Mouse (Mus musculus) ES-Bruce4 (cell line): ENCODE data around the gene Gm20683. TPM values are rescaled to one million over a fixed set of nuclear protein-coding genes. Genes with fewer than 3 reads are reported as not detected.
A peak's percentile ranks its signal among the peaks of the same experiment; 100 is the strongest.

Experiments used
- H3K27ac ChIP-seq: 2 replicates; pipeline ENCODE4 v1.5.1; 2012; ENCODE audit warnings: low read length, inconsistent platforms; ENCODE audit not compliant: insufficient read depth
- H3K27me3 ChIP-seq: 2 replicates; pipeline ENCODE4 v1.6.1; 2012; ENCODE audit warnings: mild to moderate bottlenecking, low read length, inconsistent platforms; ENCODE audit not compliant: control insufficient read depth, poor library complexity, insufficient read depth, severe bottlenecking
- H3K36me3 ChIP-seq: 2 replicates; pipeline ENCODE4 v1.6.1; 2012; ENCODE audit warnings: inconsistent platforms, mild to moderate bottlenecking, low read length, moderate library complexity; ENCODE audit not compliant: control insufficient read depth, poor library complexity, insufficient read depth, severe bottlenecking
- H3K4me1 ChIP-seq: one replicate; pipeline ENCODE4 v1.8.1; 2011; ENCODE audit warnings: low read length; ENCODE audit not compliant: control insufficient read depth, insufficient read depth
- H3K4me3 ChIP-seq: 2 replicates; pipeline ENCODE4 v1.5.1; 2011; ENCODE audit warnings: low read depth, mild to moderate bottlenecking, low read length
- H3K9ac ChIP-seq: 2 replicates; pipeline ENCODE4 v1.6.1; 2012; ENCODE audit warnings: low read depth, mild to moderate bottlenecking, inconsistent platforms; ENCODE audit not compliant: poor library complexity, severe bottlenecking
- H3K9me3 ChIP-seq: replicated peaks from 2 replicates; pipeline ENCODE4 v1.6.1; 2012; ENCODE audit warnings: mild to moderate bottlenecking, low read length, inconsistent platforms; ENCODE audit not compliant: control insufficient read depth, poor library complexity, insufficient read depth, severe bottlenecking
- CTCF ChIP-seq: IDR thresholded peaks from one replicate; pipeline ENCODE4 v1.8.1; 2011; ENCODE audit warnings: low read depth, low read length
- EP300 ChIP-seq: IDR thresholded peaks from 2 replicates; pipeline ENCODE4 v1.6.1; 2011; ENCODE audit warnings: low read depth, low read length; ENCODE audit not compliant: insufficient read depth
- POLR2A ChIP-seq: IDR thresholded peaks from one replicate; pipeline ENCODE4 v1.8.1; 2011; ENCODE audit warnings: low read length; ENCODE audit not compliant: insufficient read depth
- polyA plus RNA-seq: library from polyadenylated mRNA; stranded (reverse); fragments of >200 nt; gene quantifications from 2 replicates; pipeline ENCODE4 v1.2.4, GENCODE M21; 2011; ENCODE audit warnings: low read depth; ENCODE audit not compliant: missing spikeins, insufficient read depth, insufficient read length

The Gm20683 gene
- polyA plus RNA-seq, result 1.4 and 2.3 TPM in 2 replicates

DNA sequence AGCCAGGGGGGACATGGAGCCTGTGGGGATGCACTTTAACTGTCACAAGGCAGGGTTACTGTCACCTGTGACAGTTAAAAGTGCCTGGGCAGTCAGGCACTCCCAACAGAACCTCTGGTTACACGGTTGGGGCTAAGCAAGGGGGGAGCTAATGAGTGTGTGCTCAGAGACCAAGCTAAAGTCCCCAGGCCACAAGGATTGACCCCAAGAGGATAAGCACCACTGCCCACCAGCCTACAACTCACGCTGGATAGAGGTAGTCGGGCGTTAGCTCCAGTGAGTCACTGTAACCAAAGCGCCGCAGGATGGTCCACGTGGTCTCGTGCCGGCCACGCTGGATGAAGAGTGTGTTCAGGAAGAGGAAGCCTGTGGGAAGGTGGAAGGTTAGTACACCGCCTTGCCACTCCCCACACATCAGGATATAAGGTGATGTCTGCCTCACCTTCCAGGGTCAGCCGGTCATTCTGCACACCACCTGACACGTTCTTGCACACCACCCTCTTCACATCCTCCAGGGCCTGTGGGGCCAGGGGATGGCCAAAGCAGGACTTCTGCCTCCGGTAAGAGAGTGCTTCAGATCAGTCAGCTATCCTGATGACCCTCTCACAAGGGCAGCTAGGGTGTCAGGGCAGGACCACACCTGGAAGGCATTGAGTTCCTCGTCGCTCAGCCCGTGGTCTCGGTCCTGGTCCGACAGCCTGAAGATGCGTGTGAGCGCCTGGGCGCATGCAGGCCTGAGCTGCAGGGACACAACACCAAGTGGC, at the start of gene Gm20683:
Gm20683 (minus strand) TSS at position 647 of the 764 bp plus-strand sequence.
- peaks cover 20% of the 10 kb centered on the region for H3K36me3 ChIP-seq
- TF ChIP-seq CTCF (no peak), POLR2A (no peak), EP300 (no peak)
- no peaks in the 10 kb centered on the region for H3K27me3 ChIP-seq
- H3K9ac ChIP-seq, result no peak within 1 kb of the TSS
- no peaks in the 10 kb centered on the region for H3K4me1 ChIP-seq
- no peak within 1 kb of the TSS for H3K4me3 ChIP-seq
- no peak within 1 kb of the TSS for H3K27ac ChIP-seq
- no peaks in the 10 kb centered on the region for H3K9me3 ChIP-seq

DNA sequence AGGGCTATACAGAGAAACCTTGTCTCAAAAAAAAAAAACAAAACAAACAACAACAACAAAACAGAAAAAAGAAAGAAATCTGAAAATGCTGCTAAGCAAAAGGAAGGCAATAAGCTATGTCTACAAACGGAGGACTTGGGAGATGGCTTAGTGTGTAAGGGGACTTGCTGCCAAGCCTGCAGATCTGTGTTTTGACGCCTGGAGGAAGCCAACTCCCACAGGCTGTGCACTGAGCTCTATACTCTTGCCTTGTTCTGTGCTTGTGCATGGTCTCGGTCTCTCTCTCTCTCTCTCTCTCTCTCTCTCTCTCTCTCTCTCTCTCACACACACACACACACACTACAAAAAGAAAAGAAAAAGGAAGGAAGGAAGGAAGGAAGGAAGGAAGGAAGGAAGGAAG, 47.3 kb upstream of the Gm20683 start:
- peaks cover 8% of the 10 kb centered on the region for H3K36me3 ChIP-seq
- H3K9me3 ChIP-seq, result no peaks in the 10 kb centered on the region
- H3K4me3 ChIP-seq, result no peak overlapping the region
- no peak overlapping the region for H3K27ac ChIP-seq
- H3K4me1 ChIP-seq, result no peaks in the 10 kb centered on the region
- no peak overlapping the region for H3K9ac ChIP-seq
- H3K27me3 ChIP-seq, result no peaks in the 10 kb centered on the region
- no peak for TF ChIP-seq POLR2A

DNA sequence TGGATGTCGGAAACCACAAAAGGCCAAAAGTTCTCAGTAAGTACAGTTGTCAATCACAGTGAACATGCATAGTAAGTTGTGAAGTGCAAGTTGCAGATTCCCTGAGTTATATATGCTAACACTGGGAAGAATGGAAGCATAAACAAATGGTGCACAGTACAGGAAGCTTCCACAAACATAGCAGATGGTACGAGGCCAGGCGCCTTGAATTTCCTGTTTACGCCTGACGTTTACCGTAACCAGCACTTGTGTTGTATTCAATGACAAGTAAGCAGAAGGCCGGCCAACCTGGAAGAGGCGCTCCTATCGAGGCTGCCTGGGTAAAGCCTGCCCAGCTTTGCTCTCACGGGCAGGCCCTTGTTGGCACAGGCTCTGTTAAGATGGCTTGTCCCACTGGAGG, 45.9 kb upstream of the Gm20683 start:
- Histone ChIP-seq H3K27ac (no peak overlapping the region), H3K27me3 (no peaks in the 10 kb centered on the region), H3K9ac (no peak overlapping the region), H3K36me3 (peaks cover 8% of the 10 kb centered on the region), H3K9me3 (no peaks in the 10 kb centered on the region), H3K4me3 (no peak overlapping the region), H3K4me1 (no peaks in the 10 kb centered on the region)
- TF ChIP-seq POLR2A (no peak), CTCF (no peak), EP300 (no peak)

DNA sequence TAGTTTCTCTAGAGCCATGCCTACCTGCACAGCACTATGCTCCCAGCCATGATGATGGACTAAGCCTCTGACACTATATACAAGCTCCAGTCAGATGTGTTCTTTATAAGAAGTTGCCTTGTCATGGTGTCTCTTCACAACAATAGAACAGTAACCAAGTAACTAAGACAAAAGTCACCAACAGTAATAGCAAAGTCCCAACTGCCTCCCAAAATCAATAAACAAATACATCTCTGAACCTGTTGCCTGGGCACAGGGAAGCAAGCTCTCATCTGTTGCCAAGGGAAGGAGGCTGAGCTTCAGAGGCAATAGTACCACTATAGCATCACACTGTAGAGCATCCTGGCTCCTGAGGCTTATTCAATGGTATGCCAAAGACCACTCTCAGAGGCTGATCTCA, 45.2 kb upstream of the Gm20683 start:
- Histone ChIP-seq H3K4me3 (no peak overlapping the region), H3K9ac (no peak overlapping the region), H3K4me1 (peaks cover under 1% of the 10 kb centered on the region), H3K27ac (no peak overlapping the region), H3K9me3 (no peaks in the 10 kb centered on the region), H3K36me3 (peaks cover 8% of the 10 kb centered on the region), H3K27me3 (no peaks in the 10 kb centered on the region)
- TF ChIP-seq POLR2A (no peak), EP300 (no peak), CTCF (no peak)

DNA sequence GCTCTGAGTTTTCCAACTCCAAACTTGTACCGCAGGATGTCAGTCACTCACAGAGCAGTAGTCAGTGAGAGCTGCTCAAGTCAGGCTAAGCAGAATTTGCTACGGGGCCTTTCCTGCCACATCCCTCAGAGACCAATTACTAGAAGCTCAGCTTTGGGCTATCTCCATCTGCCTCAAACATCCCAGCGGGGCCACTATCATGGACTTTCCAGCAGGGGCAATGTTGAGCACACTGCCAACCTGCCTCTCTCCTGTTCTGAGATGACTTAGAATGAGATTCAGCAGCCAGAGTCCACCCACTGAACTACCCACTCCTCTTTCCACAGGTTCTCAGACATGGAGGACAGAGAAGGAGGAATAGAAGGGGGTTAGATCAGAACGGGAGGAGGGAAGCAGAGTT, 44.1 kb upstream of the Gm20683 start:
- H3K27me3 ChIP-seq, result no peaks in the 10 kb centered on the region

DNA sequence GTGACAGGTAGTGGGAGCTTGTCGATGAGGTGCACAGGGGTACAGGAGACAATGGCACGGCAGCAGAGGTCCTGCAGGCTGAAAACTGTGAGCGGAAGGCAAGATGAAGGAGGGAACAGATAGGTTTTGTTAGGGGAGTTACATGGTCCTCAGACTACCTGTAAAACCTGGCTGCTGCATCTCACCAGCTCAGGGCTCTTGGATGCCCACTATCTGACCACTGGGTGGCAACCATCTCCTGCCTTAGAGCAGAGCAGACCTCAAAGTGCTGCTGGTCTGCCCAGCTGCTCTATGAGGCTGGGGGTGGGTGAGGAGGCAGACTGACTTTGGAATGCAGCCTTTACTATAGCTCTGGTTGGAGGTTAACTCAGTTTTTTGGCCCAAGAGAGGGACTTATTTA, 42.3 kb upstream of the Gm20683 start:
- H3K4me3 ChIP-seq, result no peak overlapping the region
- peaks cover 5% of the 10 kb centered on the region; the same call in 1 of the 2 replicates for H3K36me3 ChIP-seq
- no peaks in the 10 kb centered on the region for H3K27me3 ChIP-seq
- H3K4me1 ChIP-seq, result peaks cover 7% of the 10 kb centered on the region
- H3K9me3 ChIP-seq, result no peaks in the 10 kb centered on the region
- H3K9ac ChIP-seq, result no peak overlapping the region
- H3K27ac ChIP-seq, result no peak overlapping the region
- TF ChIP-seq POLR2A (no peak), CTCF (no peak), EP300 (no peak)

More for the DNA sequence above, 44.1 kb upstream of the Gm20683 start:
- Histone ChIP-seq H3K4me1 (peaks cover 7% of the 10 kb centered on the region), H3K4me3 (no peak overlapping the region), H3K36me3 (peaks cover 8% of the 10 kb centered on the region), H3K9ac (no peak overlapping the region), H3K9me3 (no peaks in the 10 kb centered on the region), H3K27ac (no peak overlapping the region)
- TF ChIP-seq POLR2A (no peak), CTCF (peak; percentile 46), EP300 (no peak)
